Mouse (Mus musculus): ENCODE data around the gene Sp2.

Gene Sp2

GRCm38 (mm10) chr11:96982859-96983258 lies at the start of gene Sp2:
Sp2 (minus strand) TSS chr11:96982959.
- no peak for DNase-seq

DNA sequence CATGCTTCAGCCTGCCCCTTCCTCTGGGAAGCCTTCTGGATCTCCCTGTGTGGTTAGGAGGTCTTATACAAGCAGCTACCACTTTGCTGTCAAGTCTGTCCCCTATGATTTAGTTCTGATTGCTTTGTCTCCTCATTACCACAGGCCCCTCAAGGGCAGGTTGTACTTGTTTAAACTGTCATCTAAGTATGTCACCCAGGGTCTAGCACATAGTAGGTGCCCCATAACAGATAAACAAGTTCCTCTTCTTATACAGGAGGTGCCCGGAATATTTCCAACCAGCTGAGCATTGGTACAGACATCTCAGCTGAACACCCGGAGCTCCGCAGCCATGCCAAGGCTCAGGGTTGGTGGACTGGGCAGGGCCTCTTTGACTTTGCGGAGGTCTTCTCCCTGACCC lies 49.7 kb upstream of the Sp2 start:
- DNase-seq = no peak

- DNase-seq = no peak
These were observed 49.2 kb upstream of the Sp2 start for GRCm38 (mm10) chr11:97031977-97032376.

- no peak for DNase-seq
These were observed 47.7 kb upstream of the Sp2 start for GRCm38 (mm10) chr11:97030426-97030825.

DNA sequence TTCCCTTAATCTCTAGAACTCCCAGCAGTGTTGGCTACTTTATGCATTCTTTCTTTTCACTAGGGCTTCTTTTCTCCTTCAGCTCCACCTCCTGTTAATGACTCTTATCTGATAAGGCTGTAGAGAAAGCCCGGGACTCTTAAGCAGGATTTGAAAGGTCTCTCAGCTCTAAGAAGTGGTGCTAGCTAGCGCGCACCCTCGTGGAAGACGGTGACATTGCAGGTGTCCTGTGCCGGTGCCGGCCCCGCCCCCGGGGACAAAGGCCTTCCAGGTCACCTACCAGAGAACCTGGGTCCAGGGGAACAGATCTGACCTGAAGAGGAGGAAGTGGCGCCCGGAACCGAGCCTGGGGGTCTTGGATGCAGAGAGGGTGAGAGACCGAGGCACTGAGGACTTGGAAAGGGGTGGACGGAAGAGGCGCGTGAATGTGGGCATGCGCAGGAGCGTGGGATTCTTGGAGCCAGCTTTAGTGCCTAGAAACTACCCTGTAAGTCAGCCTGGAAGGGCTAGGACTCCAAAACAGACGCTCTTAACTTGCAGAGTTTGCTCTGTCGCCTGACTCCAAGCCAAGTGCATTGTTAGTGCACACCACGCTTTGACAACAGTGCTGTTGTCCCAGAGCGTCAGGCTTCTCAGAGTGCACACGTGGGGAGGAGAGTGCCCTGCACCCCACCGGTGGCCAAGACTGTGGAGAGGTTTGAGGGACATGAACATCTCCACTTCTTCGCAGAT lies 47.1 kb upstream of the Sp2 start, which contains the start of gene Scrn2:
TSS of gene Scrn2 (plus strand) at position 253 of the 732 bp plus-strand sequence.
- peak; percentile 79 for DNase-seq

DNA sequence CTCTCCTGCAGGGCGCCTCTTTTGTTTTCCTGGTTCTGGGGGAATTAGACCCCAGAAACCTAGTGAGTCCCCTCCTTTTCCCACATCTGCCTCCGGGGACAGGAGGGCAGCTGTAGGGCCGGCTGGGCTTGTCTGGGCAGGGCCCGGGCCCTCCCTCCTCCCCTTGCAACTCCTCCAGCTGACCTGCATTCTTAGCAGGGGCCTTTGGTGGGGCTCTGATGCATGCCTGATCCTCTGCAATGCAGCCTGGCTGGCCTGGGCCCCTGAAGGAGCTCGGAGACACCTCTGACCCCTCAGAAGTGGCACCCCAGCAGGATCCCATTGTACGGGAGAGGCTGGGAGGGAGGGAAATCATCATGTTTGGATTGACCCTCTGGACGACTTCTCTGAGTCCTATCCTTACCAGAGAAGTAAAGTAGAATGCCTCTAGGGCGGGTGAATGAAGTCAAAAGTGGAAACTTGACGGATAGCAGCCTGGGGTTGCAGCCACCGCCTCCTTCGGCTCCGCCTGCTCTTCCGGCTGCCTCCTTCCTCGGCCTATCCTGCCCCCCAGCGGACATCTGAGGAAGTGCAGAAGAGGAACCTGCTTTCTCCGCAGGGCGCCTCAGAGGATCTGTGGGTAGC lies 43.1 kb upstream of the Sp2 start:
- peak; percentile 89 for DNase-seq

DNA sequence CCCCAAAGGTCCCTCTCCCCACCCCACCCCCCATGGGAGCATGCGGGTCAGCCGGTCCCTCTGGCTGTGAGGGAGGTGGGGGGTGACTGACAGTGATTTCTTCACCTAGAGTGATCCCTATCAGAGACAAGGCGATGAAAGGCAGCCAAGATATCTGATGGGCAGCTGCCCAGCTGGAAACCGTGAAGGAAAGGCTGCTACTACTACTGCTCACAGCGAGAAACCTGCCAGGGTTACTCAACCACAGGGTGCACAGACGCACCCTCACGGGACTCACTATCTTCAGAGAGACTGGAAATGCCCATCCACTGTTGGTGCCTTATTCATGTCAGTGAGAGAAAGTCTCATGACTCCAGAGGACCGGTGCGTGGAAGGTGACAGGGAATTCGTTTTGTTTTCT lies 42.2 kb upstream of the Sp2 start:
- DNase-seq = no peak

DNA sequence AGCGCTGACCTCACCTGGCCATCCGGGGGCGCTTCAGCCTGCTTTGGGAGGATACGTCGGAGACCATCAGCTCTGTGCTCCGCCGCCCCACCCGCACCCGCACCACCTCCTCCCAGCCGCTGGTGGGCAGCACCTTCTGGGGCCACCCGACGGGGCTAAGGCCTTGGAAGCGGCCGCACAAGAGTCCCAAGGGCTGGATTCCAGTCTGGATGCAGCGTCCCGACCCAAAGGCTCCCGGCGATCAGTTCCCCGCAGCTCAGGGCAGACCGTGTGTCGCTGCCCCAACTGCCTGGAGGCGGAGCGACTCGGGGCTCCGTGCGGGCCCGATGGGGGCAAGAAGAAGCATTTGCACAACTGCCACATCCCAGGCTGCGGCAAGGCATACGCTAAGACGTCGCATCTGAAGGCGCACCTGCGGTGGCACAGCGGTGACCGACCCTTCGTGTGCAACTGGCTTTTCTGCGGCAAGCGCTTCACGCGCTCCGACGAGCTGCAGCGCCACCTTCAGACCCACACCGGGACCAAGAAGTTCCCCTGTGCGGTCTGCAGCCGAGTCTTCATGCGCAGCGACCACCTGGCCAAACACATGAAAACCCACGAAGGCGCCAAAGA lies 39.2 kb upstream of the Sp2 start:
- peak; percentile 75 for DNase-seq

GRCm38 (mm10) chr11:97021121-97021765 lies 38.5 kb upstream of the Sp2 start:
- DNase-seq = no peak

DNA sequence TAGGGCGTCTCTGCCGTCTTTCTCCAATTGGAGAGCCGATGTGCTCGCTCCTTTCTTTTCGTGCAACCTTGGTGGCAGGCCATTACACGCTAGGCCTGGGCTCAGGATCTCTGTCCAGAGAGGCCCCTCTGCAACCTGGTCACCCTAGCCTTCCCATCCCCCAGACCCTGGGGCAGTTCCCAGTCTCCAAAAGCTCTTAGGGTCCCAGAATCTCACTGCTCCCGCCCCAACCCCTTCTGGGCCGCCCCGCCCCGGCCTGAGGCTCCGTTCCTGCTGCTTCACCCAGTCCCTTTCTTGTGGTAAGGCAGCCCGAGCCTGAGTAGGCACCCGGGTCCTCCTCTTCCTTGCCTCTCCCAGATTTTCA lies 36.6 kb upstream of the Sp2 start:
- no peak for DNase-seq

- DNase-seq = no peak
These were observed 36.0 kb upstream of the Sp2 start for GRCm38 (mm10) chr11:97018583-97019344.

DNA sequence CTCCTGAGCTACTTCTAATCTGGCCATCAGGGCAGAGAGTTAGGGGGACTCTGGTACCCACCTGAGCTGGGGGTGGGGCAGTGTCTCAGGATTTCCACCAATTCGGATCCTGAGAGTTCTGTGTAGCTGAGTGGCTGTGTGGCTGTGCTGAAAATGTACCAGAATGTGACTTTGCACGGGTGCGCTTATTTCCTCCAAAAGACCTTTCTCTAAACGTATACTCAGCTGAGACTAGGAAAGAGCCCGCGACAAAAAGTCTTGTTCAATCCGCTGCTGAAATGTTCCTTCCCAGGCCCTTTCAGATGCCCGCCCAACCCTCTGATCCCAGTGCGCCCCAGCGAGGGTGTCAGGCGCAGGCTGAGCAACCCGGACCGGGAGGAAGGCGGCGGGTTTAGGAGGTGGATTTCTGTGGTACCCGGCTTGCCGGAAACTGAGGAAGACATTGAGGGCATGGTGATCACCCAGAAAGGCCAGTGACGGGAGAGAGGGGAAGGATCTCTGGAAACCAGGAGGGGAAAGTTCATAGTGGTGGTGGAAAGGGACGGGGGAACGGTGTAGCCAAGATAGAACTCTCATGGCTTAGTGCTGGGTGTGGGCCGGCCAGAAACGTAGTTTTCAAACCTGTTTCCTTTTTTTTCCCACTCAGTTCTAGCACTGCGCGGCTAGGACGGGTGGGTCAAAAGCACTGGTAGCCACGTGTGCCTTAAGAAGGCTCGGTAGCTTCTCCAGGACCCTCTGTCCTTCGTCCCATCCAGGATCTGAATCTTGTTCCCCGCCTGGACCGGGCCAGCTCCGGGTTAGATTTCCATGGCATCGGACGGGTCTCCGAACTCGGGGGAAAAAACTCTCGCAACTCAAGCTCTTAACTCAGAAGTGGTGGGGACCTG lies 35.2 kb upstream of the Sp2 start:
- no peak for DNase-seq

DNA sequence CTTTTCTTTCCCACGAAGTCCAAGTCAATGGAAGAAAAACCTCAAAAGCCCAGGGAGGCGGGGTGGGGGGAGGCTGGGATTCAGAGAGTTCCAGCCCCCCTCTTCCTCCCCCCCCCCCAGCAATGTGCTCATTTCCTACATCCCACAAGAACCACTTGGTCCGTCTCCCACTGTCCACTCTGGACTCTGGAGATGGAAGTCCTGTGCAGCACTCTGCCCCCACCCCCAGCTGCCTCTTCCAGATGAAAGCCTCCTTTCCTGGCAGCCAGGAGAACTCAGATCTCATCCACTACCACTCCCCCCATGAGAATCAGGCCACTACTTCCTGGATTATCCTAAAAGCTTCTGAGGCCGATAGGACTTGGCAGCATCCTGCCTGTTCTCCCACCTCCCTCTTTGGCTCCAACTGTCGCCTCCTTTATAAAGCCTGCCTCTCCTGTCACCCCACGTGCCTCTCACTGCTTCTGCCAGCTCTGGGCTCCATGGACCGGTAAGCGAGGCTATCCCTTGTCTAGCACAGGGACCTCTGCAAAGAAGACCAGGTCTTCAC lies 30.4 kb upstream of the Sp2 start, which contains the start of gene Sp6:
TSS of gene Sp6 (plus strand) at position 274 of the 550 bp plus-strand sequence.
- no peak for DNase-seq

DNA sequence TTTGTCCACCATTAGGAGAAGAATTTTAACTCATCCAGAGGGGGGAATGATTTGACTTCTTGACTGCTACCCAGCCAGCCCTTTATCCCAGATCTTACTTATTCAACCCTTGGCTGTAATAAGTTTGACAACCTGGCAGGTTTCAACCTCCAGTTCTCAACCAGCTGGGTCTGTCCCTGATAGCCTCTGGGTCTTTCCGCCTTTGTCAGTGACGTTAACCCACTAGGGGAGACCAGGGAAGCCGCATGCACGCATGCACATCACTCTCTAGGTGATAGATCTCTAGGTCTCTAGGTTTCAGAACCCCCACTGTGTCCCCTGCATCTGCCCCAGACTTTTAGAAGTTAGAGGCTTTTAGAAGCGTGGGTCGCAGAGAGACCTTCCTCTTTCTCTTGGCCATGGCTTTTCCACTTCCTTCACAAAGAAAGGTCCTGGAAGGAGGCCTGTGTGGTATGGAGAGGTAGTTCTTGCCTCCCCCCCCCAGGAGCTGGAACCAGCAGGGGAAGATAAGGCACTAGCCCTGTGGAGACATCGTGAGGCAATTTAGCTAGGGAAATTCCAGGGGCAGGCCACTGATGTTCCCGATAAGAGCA lies 26.5 kb upstream of the Sp2 start:
- no peak for DNase-seq

GRCm38 (mm10) chr11:97007093-97007794 lies 24.5 kb upstream of the Sp2 start:
- DNase-seq = no peak

DNA sequence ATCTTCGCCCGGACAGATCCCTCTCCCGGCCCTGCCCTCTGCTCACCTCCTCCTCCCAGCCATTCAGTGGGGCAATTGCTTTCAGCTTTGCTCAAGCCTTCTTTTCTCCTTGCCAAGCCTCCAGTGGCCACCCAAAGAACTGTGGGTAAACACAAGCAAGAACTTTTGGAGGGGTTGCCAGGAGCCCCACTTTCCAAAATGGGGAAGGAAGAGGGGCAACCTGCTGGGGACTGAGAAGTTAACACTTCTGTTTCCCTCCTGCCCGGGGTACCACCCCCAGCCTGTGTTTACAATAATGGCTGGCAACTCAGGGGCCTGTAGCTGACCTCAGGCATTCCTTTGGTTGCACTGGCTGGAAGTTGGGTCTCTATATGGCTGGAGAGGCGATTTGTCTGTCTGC lies 20.4 kb upstream of the Sp2 start:
- no peak for DNase-seq

DNA sequence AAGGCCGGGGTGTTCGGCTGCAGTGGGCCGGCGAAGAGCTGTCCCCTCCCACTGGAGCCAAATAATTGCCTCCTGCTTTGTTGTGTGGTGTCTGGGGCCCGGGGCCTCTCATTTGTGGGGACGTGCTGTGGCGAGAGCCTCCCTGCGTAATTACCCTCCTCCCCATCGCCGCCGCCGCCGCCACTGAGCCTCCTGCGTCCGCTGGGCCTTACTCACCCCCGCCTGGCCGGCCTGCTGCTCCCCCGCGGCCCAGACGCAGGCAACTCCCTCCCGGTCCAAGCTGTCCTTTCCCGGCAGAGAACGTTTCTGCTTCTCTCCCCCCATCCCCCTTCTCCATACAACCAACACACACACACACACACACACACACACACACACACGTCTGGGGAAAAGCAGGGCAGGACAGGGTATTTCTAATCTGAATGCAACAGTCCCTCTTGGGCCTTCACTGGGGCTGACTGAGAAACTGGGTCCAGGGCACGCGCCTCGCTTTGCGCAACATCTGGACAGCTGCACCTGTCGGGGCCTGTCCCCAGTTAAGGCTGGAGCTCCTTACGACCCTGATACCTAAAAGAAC lies 14.7 kb upstream of the Sp2 start:
- DNase-seq = peak; percentile 40

GRCm38 (mm10) chr11:96996773-96997379 lies 14.1 kb upstream of the Sp2 start:
- no peak for DNase-seq
